Mouse (Mus musculus) ES-Bruce4 (cell line): ENCODE results near the gene Coro6.

Experiments
- CTCF ChIP-seq: IDR thresholded peaks from one replicate; pipeline ENCODE4 v1.8.1; 2011; ENCODE audit warnings: low read depth, low read length
- POLR2A ChIP-seq: IDR thresholded peaks from one replicate; pipeline ENCODE4 v1.8.1; 2011; ENCODE audit warnings: low read length; ENCODE audit not compliant: insufficient read depth

DNA sequence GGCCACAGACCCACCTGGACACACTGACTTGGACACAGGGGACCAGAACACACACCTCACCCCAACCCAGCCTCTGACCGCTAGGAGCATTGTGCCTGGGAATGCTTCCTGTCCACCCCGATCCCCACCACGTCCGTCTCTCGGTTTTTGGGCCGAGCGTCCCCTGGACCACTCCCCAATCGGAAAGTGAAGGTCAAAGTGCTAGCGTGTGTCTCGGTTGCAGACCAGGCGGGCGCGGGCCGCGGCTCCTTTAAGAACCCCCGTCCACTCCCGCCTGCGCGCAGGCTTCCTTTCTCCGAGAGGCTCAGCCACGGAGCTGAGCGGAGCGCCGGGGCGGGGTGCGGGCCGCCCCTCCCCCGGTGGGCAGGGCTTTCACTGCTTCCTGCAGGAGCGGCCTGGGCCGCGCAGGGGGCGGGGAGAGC, 30.7 kb downstream of the Coro6 start:
- no peak for TF ChIP-seq CTCF
- TF ChIP-seq POLR2A, result peak; percentile 15
